Mouse (Mus musculus) layer of hippocampus, adult 9-11 months (tissue): Measurements from ENCODE around the gene Osbpl10.
A peak's percentile ranks its signal among the peaks of the same experiment; 100 is the strongest.
"Not testable (repeated sequence)": the region's sequence is repeated elsewhere in the genome, so short reads cannot be mapped to it uniquely, and the experiment has no call there.

Experiments used
- DNase-seq: peaks from one replicate; pipeline ENCODE4 v3.0.0; 2022

Gene Osbpl10

DNA sequence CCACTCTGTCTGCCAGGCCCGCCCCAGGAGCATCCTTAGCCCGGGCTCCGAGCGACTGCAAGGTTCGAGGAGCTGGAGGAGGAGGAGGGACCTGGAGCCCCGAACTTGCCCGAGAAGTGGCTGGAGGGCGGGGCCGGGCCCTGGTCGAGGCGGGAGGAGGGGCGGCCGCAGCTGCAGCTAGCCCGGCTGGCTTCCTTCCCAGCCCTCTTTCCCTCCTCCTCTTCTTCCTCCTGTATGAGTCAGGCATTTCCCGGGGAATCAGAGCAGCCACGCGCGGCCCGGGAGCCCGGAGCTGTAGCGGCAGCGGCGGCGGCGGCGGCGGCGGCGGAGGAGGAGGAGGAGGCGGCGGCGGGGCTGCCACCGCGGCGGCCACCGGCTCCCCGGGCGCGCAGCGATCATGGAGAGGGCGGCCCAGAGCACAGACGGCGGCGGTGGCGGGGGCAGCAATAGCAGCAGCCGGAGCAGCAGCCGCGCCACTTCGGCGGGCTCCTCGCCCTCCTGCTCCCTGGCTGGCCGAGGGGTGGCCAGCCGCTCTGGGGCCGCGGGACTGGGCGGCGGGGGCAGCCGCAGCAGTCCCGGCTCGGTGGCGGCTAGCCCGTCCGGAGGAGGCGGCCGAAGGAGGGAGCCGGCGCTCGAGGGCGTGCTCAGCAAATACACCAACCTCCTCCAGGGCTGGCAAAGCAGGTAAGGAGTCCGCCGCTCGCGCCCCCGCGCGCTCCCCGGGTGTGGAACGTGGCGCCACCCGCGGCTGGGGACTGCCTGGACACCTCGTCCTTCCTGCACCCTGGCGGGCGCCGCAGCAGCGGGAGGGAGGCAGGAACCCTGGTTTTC, at the start of gene Osbpl10:
Gene Osbpl10, plus strand, starts transcription at position 289 of the 831 bp plus-strand sequence.
- peak; percentile 87 for DNase-seq

DNA sequence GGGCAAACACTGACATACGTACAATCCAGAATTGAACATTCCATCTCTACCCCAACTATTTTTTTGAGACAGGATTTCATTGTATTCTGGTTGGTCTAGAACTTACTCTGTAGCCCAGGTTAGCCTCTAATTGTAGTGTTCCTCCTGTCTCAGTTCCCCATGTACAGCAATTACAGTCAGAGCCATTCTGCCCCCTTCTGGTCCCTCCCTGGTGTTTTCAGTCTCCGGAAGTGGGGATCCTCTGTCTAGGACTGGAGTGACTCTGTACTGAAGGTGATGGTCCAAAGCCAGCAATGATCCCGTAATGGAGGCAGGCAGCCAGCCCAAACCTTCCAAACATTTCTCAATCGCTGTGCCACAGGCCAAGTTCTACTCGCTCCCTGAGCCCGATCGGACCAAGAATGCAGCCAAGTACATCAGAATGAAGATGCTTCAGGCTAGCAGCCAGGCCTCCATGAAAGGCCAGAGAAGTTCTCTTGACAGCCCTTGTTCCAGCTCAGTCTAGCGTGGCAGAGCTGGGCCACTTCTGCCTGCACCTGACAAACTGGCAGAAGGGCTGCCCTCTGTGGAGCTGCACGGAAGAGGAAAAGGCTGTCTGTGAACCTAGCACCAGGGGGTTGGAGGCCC, 47.8 kb upstream of the Osbpl10 start:
- peak; percentile 44 for DNase-seq

DNA sequence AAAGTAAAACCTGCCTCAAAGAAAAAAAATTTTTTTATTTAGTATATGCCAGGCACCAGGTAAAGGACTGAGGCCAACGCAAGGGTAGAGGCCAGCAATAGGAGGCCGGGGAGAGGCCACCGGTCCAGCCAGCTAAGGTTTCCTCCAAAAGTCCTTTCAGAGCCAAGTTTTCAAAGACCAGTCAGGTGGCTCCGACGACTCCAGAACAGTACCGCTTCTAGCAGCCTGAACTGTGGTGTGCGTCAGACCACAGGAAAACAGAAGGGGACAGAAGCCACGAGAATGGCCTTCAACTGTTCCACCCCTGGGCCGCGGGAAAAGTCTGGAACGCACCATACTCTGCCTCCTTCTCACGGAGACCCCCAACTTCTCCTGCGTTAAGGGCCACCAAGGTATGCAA, 45.8 kb upstream of the Osbpl10 start:
- DNase-seq, result no peak

DNA sequence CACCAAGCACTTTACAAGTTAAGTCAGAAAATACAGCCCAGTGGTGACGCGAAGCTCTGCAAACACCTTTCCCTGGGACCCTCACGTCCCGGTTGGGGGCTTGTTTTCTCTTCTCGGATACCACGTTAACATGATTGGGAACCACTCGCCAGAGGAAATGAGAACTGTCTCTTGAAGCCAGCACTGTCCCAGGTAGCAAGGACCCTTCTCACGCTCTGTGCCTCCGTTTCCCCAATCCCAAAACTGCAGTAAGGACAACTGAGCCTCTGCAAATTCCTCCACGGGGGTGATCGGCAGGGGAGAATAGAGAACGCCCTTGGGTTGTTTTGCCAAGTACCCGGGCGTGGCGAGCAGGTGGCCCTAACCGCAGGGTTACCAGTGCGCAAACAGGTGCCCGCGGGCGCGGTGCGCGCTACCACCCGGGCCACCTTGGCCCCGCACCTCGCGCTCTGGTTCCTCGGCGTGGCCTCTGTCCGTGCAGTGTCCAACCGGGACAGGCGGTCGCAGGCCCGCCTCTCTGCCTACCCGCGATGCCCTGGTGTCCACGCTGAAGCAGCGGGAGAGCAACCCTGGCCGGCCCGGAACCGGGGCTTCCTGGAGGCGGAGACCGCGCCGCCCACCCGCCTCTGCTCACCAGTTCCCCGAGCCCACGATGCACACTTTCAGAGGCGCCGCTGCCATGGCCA, 45.2 kb upstream of the Osbpl10 start:
- DNase-seq, result no peak

DNA sequence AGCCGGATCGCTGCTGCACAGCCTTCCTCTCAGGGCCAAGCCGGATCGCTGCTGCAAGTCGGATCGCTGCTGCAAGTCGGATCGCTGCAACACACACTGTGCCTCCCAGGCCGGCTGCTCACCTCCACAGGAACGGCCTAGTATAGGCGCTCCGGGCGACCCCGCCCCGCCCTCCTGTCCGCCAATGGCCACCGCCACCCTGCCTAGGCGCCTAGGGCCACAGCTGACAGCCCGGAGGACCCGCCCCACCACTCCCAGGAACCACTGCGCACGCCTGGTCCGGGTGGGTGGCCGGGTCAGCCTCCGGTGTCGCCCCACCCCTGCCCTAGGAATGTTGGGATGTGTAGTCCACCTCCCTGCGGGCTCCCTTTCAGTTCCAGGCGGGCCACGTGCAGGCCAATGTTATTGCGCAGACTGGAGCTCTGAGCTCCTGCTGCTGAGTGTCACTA, 44.6 kb upstream of the Osbpl10 start, which contains the start of gene Gpd1l:
Gene Gpd1l, minus strand, starts transcription at position 265 of the 449 bp plus-strand sequence.
- DNase-seq, result peak; percentile 97

DNA sequence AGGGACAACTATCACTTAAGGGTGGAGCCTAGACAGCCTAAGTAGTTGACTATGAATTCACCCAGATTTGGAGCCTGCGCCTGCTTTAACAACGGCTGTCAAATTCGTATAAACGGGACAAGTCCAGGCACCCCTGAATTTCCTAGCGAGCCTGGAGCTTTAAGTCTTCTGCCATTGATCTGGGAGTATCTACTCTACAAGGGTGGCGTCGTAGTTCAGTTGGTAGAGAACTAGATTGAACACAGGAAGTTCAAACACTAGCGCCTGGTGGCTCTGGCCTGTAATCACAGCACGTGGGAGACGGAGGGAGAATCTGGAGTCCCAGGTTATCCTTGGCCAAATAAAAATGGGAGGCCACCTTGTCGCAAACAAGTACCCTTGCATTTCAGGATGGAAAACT, 44.1 kb upstream of the Osbpl10 start:
- DNase-seq, result no peak

DNA sequence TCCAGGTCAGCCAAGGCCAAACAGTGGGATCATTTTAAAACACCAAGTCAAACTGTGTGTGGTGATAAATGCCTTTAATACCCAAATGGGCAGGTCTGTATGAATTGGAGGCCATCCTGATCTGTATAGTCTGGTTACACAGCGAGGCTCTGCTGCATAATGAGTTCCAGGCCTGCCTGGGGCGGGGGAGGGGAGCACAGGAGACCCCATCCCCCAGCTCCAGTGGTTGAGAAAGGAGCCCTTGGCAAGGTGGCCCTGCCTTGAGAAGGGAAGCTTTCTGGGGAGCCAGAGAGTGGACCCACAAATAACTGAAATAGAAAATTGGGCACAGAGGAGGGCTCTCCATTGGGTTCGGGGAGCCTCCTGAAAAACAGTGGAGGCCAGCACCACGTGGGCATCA, 43.0 kb upstream of the Osbpl10 start:
- no peak for DNase-seq

DNA sequence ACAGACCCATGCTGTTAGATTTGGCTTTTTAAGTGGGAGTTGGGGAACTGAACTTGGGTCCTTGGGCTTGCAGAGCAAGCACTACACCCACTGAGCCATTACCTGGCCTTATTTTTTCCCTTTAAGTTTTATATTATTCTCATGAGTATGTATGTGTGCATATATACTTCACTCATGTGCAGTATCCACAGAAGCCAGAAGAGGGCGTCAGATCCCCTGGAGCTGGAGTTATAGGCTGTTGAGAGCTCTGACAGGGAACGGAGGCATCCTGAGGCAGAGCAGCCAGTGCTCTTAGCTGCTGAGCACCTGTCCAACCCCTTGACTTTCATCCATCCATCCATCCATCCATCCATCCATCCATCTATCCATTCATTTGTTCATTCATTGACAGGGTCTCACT, 41.7 kb upstream of the Osbpl10 start:
- no peak for DNase-seq

DNA sequence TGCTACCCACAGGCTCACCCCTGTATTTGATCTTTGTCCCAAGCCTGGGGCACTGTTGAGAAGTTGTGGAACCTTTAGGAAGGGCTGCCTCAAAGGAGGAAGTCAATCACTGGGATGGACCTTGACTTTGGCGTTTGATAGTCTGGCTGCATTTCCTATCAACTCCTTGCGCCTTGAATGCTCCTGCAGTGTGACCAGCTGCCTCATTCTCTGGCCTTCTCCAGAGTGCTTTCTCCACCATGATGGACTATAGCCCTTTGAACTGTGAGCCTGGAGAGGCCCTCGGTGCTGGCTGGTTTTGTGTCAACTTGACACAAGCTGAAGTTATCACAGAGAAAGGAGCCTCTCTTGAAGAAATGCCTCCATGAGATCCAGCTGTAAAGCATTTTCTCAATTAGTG, 33.7 kb upstream of the Osbpl10 start:
- DNase-seq, result no peak

DNA sequence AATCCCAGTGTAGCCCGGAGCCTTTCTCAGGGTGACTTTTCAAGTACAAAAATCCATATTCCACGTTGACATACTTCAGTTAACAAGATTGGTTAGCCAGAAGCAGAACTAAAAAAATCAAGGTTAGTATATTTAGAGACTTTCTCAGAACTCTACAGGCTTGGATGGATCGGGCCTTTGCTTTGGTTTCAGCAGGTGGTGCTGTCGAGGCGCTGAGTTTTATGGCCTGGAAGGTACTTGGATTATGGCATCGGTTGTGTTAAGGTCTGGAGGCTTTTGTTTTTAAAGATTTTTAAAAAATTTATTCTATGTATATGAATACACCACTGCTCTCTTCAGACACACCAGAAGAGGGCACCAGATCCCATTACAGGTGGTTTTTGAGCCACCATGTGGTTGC, 32.8 kb upstream of the Osbpl10 start:
- no peak for DNase-seq

DNA sequence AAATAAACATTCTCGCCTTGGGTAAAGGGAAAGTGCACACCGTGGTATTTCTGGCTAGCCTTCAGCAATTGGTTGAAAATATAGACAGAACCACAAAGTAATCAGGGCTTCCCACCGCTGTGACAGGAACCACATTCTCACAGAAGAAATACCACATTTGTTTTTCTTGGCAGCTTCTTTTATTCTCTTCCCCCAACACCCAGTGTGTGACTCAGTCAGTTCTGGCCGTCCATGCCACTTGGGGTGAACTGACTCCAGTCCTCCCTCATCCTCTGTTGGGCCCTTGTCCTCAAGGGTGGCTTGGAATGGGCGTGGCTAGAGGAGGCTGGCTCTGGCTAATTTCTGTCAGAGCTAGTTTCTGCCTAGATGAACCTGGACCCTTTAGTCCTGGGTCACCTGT, 30.0 kb upstream of the Osbpl10 start:
- DNase-seq, result no peak

DNA sequence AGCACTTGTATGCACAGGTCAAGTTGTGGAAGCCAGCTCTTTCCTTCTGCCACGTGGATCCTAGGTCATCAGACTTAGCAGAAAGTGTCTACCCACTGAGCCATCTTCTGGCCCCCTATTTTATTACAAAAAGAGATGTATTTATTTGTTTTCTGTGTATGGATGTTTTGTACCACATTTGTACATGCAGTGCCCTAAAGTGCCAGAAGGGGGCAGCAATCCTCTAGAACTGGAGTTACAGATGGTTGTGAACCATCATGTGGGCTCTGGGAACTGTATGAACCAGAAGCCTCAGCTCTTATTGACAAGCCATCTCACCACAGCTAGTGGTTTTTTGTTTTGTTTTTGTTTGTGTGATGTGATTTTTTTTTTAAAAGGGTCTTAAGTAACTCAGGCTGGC, 25.5 kb upstream of the Osbpl10 start:
- no peak for DNase-seq

DNA sequence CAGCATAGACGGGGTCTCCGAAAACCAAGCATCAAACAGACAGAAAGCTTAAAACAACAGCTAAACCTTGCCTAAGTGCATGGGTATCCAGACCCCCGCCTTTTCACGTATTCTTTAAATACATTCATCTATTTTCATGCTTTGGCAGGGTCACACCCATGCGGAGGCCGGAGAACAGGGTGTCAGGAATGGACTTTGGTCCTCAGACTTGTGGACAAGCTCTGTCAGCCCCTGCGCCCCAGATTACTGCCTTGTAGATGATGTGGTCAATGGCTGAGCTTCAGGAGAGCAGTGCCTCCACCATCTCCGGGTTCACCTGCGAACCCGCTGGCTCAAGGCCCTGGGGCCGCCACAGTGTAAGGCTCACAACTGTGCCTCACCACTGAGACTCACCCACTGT, 23.0 kb upstream of the Osbpl10 start:
- DNase-seq, result no peak

DNA sequence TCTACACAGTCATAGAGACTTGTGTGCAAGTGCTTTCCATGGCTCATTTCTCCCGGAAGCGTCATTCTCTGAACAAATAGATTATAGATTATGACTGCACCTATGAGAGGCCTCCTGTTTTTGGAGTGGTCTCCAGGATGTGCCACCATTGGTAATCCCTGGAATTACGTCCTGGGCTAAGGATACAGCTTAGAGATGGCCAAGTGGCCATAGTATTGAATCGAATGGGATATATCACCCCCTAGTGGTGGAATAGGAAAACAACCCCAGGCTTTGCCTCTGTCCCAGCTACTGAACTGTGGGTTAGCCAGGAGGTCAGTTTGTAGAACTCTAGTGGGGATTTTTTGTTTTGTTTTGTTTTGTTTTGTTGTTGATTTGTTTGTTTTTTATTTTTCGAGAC, 21.4 kb upstream of the Osbpl10 start:
- DNase-seq, result no peak

DNA sequence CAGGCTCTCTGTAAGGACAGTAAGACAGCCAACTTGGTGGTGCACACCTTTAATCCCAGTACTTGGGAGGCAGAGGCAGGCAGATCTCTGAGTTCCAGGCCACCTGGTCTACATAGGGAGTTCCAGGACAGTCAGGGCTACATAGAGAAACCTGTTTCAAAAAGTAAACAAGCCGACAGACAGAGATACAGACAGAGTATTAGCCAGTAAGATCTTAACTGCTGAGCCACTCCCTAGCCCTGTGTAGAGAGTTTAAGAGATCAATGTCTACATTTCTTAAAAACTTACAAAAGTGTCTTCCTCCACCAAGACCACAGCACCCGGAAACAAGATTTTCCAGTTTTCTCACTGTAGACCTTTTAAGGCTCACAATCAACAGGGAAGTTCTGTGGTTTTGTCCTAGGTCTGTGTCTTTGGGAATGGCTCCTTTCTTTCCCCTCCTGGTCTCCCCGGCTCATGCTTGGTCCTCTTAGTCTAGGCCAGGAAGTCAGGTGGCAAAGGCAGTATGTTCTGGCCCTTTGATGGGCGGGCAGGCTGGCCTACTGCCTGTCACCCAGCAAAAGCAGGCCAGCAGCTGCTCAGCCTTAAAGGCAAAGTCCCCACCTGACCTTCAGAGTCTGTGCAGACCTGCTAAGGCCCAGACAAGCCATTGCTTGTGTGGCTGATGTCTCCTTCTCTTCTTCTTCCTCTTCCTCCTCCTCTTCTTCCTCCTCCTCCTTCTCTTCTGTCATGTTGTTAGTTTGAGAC, 18.2 kb upstream of the Osbpl10 start:
- DNase-seq, result no peak

DNA sequence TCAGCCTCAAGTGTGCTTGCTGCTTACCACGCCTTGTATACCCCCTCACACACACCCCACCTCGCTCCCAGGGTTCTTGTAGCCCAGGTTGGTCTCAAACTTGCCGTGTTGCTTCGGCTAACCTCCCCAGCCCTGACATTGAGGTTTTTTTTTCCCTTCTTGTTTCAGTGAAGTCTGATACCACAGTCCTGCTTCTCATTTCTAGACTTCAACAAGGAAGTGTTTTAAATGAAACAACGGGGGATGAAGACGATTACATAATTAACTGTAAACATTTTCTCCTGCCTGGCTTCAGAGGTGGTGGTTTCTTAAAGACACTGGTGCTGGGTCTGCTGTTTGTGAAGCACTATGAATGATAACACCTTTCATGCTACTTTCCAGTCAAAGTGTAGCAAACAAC, 17.5 kb upstream of the Osbpl10 start:
- no peak for DNase-seq

DNA sequence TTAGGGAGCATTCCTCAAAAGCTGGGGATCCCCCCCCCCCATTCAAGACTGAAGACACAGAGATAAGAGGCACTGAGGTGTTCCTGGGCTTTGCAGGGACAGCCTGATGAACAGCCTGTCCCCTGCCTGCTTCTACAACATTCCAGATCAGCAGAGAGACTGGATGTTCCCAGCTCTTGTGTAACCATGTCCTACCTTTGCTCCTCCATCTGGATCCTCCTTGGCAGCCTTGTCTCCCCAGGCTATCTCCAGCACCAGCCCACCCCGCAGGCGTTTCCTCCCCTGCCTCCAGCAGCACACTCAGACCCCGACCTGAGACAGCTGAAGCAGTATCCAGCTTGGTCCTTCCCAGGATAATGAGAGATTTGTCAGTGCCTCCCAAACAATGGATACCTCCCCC, 14.3 kb upstream of the Osbpl10 start:
- no peak for DNase-seq

DNA sequence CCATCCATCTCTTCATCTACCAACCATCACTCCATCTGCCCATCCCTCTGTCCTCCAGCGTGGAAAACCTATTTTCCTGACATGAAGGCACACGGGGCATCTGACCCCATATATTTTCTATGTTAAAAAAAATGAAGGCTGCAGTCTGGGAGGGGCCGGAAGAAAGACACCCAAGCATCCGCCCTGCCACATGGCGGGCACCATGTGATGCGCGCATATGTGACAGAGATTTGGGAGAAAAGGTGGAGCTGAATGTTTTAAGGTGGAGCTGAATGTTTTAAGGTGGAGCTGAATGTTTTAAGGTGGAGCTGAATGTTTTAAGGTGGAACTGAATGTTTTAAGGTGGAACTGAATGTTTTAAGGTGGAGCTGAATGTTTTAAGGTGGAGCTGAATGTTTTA, 12.1 kb upstream of the Osbpl10 start:
- not testable (repeated sequence) for DNase-seq

DNA sequence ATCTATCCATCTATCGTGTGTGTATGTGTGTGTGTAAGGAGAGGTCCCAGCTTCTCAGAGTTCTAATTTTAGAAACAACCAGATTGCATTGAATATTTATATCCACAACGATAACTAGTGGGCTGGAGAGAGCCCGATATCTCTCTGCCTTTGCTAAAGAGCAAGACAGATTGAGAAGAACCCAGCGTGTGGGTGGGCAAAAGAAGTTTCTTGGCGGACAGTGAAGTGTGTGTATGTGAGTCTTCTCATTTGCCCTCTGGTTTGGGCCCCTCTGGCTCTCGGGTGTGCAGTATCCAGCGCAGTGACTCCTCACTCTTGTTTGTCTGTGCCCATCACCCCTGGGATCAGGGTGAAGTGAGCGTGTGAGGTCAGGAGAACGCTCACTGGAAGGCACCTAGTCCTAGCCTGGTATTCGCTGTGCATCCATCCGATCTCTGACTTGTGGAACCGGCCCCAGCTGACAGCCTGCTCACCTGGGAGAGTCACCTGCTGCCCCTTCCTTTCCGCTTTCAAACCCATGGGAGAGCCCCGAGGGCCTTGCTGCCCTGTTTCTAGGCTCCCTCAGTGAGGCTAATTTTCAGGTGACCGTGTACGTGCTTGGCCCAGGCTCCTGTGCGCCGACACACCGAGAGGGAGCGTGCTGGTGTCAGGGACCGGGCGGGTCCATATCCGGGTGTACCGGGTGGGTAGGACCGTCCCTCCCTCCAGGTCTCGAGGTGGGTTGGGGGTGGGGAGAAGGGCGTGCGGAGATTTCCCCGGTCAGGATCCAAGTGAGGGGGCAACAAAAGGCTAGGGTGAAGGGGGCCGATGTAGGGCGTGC, 698 bp upstream of the Osbpl10 start:
- peak; percentile 68 for DNase-seq

DNA sequence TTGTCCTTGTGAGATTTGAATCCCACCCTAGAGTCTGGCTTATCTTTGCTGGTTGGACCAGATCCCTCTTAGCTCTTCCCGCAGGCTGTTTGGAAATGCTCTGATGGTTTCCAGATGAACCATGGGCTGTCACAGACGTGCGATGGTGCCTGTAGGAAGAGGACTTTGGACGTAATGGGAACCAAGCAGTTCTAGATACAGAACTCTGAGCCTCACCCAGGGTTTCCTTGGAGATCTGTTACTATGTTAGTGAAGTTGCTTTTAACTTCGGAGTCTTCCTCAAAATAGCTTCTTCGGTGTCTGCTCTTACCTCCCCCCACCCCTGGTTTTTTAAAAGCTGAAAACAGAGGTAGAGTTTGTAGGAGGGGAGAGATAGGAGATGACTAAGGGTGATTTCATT, 1.6 kb downstream of the Osbpl10 start:
- DNase-seq, result no peak

DNA sequence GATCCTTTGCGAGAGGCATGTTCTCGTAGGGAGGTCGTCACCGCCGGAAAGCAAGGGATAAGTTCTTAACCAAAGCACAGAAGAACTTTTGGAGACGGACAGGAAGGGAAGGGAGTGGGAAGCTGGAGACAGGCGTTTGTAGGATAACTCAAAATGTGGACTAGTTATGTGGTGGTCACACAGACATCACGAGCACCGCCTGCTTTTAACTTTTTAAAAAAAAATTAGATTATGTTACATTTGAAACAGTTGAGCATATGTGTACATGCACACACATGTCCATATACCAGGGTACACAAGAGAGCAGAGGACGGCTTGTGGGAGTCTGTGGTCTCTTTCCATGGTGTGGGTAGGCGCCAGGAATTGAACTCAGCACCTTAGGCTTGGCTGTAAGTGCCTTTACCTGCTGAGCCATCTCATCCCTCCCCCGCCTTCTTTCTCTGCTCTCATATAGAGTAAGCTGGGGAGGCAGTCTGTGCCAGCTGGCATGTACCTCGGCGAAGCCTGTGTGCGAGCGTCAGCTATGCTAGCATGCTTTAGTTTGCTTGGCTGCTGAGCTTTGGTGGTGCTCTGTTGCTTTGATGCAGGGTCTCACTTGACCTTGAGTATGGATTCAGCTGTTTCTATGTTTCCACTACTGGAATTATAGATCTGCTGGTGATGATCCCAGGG, 4.5 kb downstream of the Osbpl10 start, which contains the start of gene Rps27rt:
Gene Rps27rt, minus strand, starts transcription at position 51 of the 672 bp plus-strand sequence.
- peak; percentile 39 for DNase-seq

DNA sequence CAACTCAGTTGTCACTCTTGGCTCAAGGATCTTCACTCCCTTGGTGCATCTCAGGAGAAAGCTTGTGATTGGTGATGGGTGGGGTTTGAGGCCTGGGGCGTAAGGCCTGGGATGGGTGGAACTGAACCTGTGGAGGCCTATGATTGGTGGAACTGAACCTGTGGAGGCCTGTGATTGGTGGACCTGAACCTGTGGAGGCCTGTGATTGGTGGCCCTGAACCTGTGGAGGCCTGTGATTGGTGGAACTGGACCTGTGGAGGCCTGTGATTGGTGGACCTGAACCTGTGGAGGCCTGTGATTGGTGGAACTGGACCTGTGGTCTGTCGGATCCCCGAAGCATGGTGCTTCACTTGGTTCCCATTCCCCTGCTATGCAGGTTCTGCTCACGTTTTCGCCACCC, 7.4 kb downstream of the Osbpl10 start:
- DNase-seq, result no peak
